Mouse (Mus musculus) liver, adult 2 months (tissue): ENCODE measurements around the gene Gm10563. TPM values are rescaled to one million over a fixed set of nuclear protein-coding genes. Genes with fewer than 3 reads are reported as not detected.

Experiments
- DNase-seq: peaks from one replicate; pipeline ENCODE4 v3.0.0-alpha.2; 2011; ENCODE audit warnings: low read depth, low spot score; ENCODE audit errors: extremely low read depth
- H3K27ac ChIP-seq: fragments of 200-500 bp; replicated peaks from 2 replicates; pipeline ENCODE4 v1.5.1; 2012; ENCODE audit warnings: low read depth, mild to moderate bottlenecking, control low read depth, inconsistent platforms, low read length; ENCODE audit not compliant: insufficient read depth
- H3K27me3 ChIP-seq: fragments of 200-500 bp; 2 replicates; pipeline ENCODE4 v1.6.1; 2012; ENCODE audit warnings: mild to moderate bottlenecking, moderate library complexity, low read length, inconsistent platforms; ENCODE audit not compliant: control insufficient read depth, insufficient read depth
- H3K36me3 ChIP-seq: fragments of 200-500 bp; 2 replicates; pipeline ENCODE4 v1.6.1; 2012; ENCODE audit warnings: low read length, inconsistent platforms; ENCODE audit not compliant: control insufficient read depth, insufficient read depth
- H3K4me1 ChIP-seq: fragments of 200-500 bp; 2 replicates; pipeline ENCODE4 v1.6.1; 2011; ENCODE audit warnings: low read length; ENCODE audit not compliant: control insufficient read depth, insufficient read depth
- H3K4me3 ChIP-seq: fragments of 200-500 bp; 2 replicates; pipeline ENCODE4 v1.5.1; 2011; ENCODE audit warnings: low read depth, mild to moderate bottlenecking, control low read depth, low read length, moderate library complexity; ENCODE audit not compliant: insufficient read depth
- H3K79me2 ChIP-seq: fragments of 200-500 bp; 2 replicates; pipeline ENCODE4 v1.6.1; 2012; ENCODE audit warnings: inconsistent platforms, mild to moderate bottlenecking, low read length, moderate library complexity; ENCODE audit not compliant: control insufficient read depth, insufficient read depth
- H3K9ac ChIP-seq: fragments of 200-500 bp; 2 replicates; pipeline ENCODE4 v1.6.1; 2012; ENCODE audit warnings: low read depth, mild to moderate bottlenecking, control low read depth, inconsistent platforms, low read length
- CTCF ChIP-seq: fragments of 200-500 bp; IDR thresholded peaks from 2 replicates; pipeline ENCODE4 v1.5.1; 2011; ENCODE audit warnings: low read depth, low read length, control low read depth
- POLR2A ChIP-seq: fragments of 200-500 bp; IDR thresholded peaks from 2 replicates; pipeline ENCODE4 v1.6.1; 2011; ENCODE audit warnings: low read length, control low read depth; ENCODE audit not compliant: insufficient read depth; ENCODE audit errors: extremely low read depth
- WGBS: fragments of 180-500 bp; shearing (Covaris S2); methylation state at CpG from one replicate; pipeline ENCODE4 v1.1.7; 2018; 5-methylcytosine and 5-hydroxymethylcytosine counted together
- polyA plus RNA-seq: library from polyadenylated mRNA; depleted of rRNA; stranded (reverse); fragments of >200 nt; gene quantifications from 2 replicates; pipeline ENCODE4 v1.2.3, GENCODE M21; 2012
- total RNA-seq: library from RNA; depleted of rRNA; stranded (reverse); fragments of >200 nt; gene quantifications from 2 replicates; pipeline ENCODE4 v1.2.3, GENCODE M21; 2014

The Gm10563 gene
- total and polyA plus RNA-seq, 2 experiments = not detected

DNA sequence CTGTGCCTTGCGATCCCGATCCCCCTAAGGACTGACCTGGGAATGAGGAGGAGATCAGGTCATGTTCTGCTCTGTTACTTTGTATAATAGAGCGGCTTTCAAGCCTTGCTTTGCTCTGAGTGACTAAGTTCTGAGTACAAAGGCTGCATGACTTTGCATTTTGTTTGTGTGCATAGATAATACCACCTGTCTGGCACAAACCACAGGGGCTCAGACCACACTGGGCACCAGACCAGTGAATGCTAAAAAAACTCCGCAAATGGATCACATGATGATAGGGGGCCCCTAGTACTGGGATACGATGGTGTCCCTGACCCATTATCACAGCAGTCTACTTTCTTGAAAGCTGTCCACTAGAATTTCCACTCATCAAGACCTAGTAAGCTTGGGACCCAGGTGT, 48.6 kb downstream of the Gm10563 start:
- Histone ChIP-seq H3K4me1 (peaks cover 5% of the 10 kb centered on the region), H3K79me2 (no peaks in the 10 kb centered on the region), H3K27me3 (no peaks in the 10 kb centered on the region), H3K27ac (0 out of 2 replicates have a peak overlapping the region, but pooled peaks have one; percentile 32), H3K36me3 (no peaks in the 10 kb centered on the region), H3K9ac (no peak overlapping the region), H3K4me3 (no peak overlapping the region)
- peak; percentile 40 for DNase-seq
- no peak for TF ChIP-seq CTCF
- no peak for TF ChIP-seq POLR2A
- 75% methylated on average over 5 of the region's 5 CpGs for WGBS

DNA sequence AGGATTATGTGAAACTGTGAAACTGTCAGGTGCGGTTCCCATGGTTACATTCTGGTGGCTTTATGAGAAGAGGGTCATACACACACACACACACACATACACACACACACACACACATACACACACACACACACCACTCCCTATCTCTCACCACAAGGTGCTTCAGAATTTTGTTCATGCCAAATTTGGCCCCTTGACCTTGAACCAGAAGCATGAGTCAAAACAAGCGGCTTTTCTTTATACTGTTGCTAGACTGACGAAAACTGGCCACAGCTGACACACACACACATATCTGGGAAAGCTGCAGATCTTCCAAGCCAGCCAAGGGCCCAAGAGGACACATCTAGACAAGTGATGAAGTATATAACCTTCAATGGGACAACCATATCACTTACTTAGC, 49.4 kb downstream of the Gm10563 start:
- H3K4me3 ChIP-seq = no peak overlapping the region
- 80% methylated on average over 3 of the region's 3 CpGs for WGBS
- no peaks in the 10 kb centered on the region for H3K36me3 ChIP-seq
- no peak for TF ChIP-seq CTCF
- no peak for TF ChIP-seq POLR2A
- peaks cover 5% of the 10 kb centered on the region for H3K4me1 ChIP-seq
- DNase-seq = no peak
- H3K27me3 ChIP-seq = no peaks in the 10 kb centered on the region
- H3K79me2 ChIP-seq = no peaks in the 10 kb centered on the region
- H3K9ac ChIP-seq = no peak overlapping the region
- H3K27ac ChIP-seq = no peak overlapping the region

DNA sequence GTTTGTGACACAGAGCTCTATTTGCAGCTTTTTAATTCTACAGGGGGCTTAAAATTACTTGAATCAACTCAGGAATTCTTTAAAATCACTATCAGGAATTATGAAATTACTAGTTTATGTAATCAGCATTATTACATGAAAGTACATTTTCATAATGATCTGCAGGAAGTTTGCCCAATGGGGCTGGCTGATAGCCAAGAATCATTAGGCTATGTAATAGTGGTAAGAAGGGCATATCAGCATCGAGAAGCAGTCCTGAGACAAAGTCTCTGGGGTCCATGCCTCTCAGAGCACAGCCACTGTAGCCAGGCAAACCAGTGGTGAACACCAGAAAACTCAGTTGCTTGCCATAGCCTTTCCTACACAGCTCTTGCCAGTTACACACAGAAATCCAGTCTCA, 51.4 kb downstream of the Gm10563 start:
- Histone ChIP-seq H3K27me3 (no peaks in the 10 kb centered on the region), H3K4me1 (peaks cover 5% of the 10 kb centered on the region), H3K36me3 (peaks cover 12% of the 10 kb centered on the region; the same call in 1 of the 2 replicates), H3K9ac (no peak overlapping the region), H3K27ac (no peak overlapping the region), H3K79me2 (no peaks in the 10 kb centered on the region), H3K4me3 (no peak overlapping the region)
- DNase-seq = no peak
- TF ChIP-seq POLR2A (no peak), CTCF (no peak)
- 20% methylated on average over 1 of the region's 1 CpGs for WGBS

GRCm38 (mm10) chr4:155591012-155591719, 54.0 kb downstream of the Gm10563 start:
- Histone ChIP-seq H3K79me2 (no peaks in the 10 kb centered on the region), H3K36me3 (peaks cover 32% of the 10 kb centered on the region), H3K27me3 (no peaks in the 10 kb centered on the region), H3K4me3 (no peak overlapping the region), H3K4me1 (peaks cover 3% of the 10 kb centered on the region), H3K9ac (no peak overlapping the region), H3K27ac (no peak overlapping the region)
- WGBS = 80% methylated on average over 7 of the region's 7 CpGs
- TF ChIP-seq POLR2A (no peak), CTCF (no peak)
- peak; percentile 36 for DNase-seq

DNA sequence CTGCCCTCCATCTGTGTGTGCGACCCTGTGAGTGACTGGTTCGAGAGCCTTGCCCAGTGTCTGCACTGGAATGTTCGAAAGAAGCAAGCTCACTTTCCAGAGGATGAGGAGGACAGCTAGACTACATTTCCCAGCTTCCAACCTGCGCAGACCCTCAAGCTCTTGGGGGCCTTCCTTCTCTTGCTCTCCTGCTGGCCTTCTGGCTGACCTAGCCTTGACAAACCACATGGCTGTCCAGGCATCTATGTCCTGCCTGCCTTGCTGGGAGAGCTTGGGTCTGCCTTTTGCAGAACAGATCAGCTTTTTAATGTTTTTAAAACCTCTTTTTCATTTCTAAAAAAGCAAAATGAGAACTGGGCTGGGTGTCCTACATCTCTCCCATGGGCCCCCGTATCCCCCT, 55.9 kb downstream of the Gm10563 start:
- DNase-seq = no peak
- H3K9ac ChIP-seq = no peak overlapping the region
- H3K27ac ChIP-seq = no peak overlapping the region
- peaks cover 3% of the 10 kb centered on the region for H3K4me1 ChIP-seq
- H3K4me3 ChIP-seq = no peak overlapping the region
- H3K27me3 ChIP-seq = no peaks in the 10 kb centered on the region
- peaks cover 44% of the 10 kb centered on the region for H3K36me3 ChIP-seq
- H3K79me2 ChIP-seq = no peaks in the 10 kb centered on the region
- WGBS = 97% methylated on average over 5 of the region's 5 CpGs
- no peak for TF ChIP-seq CTCF
- TF ChIP-seq POLR2A = no peak

DNA sequence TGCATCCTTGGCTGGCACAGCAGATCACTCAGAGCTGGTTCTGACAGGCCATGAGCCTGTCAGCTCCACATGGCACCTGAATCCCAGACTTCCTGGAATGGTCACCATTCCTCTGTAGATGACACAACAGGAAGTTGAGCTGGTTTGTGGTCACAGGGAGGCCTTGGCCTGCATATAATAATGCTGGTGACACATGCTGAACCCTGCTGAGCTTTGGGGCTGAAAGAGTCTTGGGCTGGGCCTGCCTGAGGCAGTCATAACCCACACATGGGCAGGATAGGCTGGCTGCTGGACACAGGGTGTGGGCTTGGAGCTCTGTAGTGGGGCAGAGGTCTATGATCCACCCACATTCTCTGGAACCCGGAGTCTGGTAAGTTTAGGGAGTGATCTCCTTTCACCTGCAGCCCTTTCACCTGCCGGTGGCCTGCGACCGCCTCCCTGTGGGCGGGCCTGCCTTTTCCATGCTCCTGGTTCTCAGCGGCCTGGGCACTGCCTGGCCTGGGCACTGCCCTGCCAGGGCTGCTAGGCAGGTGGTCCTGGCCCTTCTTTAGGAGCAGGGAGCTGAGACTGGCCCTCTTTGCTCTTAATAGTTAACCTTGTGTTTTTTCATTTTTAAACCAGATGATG, 62.8 kb downstream of the Gm10563 start:
- TF ChIP-seq POLR2A = no peak
- no peak for TF ChIP-seq CTCF
- H3K27ac ChIP-seq = no peak overlapping the region
- WGBS = 70% methylated on average over 6 of the region's 6 CpGs
- no peak overlapping the region for H3K4me3 ChIP-seq
- peaks cover 19% of the 10 kb centered on the region for H3K4me1 ChIP-seq
- no peak overlapping the region for H3K9ac ChIP-seq
- peaks cover 47% of the 10 kb centered on the region for H3K36me3 ChIP-seq
- H3K79me2 ChIP-seq = peaks cover 4% of the 10 kb centered on the region; the same call in 1 of the 2 replicates
- no peaks in the 10 kb centered on the region for H3K27me3 ChIP-seq
- peak; percentile 52 for DNase-seq
